Comparison of ENCODE assay signal across 10 mouse cellular contexts in the genomic region with DNA sequence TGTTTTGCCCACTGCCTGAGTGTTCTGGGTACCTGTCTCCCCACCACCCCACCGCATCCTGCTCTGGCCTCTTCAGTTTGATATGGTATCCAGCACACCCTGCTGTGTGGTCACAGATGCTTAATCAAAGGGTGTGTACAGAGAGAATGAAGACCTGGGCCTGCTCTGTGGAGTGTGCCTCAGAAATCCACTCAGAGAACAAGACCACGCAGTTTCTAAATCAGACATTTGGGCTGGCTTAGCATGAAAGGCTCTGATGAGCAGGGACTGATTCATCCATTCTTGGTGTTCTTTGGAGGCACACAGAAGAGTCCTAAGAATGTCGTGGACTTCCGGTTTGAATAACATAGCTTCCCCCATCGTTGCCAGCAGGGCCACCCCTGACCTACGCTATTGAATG.
DNase-seq lines count a peak whose midpoint lies in the region; ATAC-seq lines count a peak whose summit lies in the region.
"Had no signal": no experiment of that assay in that cellular context is flagged by ENCODE, and none has a peak within 500 bp of the region (broad histone marks: within the 10 kb centered on the region; RNA-seq: fewer than 3 reads in every experiment).

No protein-coding gene starts in this region.

- H3K4me2 ChIP-seq in heart, embryonic 15.5 days, result peak overlapping the region; percentile 43
- H3K4me2 ChIP-seq in heart, embryonic 16.5 days (ENCODE audit: low read depth, low read length), result peak overlapping the region; percentile 34
- H3K4me2 ChIP-seq in midbrain, embryonic 14.5 days (ENCODE audit: low read length), result no peak overlapping the region
- H3K4me2 ChIP-seq: limb, embryonic 13.5 days had no signal

- H3K9ac ChIP-seq in heart, embryonic 15.5 days, result no peak overlapping the region
- peak overlapping the region; percentile 7; the same call in 1 of the 2 replicates for H3K9ac ChIP-seq in heart, embryonic 16.5 days (ENCODE audit: low read length)
- no peak overlapping the region for H3K9ac ChIP-seq in midbrain, embryonic 14.5 days (replicated peaks; ENCODE audit: low read length)
- H3K9ac ChIP-seq: limb, embryonic 13.5 days had no signal

- H3K27me3 ChIP-seq in heart, embryonic 15.5 days, result no peaks in the 10 kb centered on the region
- H3K27me3 ChIP-seq in embryonic facial prominence, embryonic 10.5 days (replicated peaks; ENCODE audit: low read depth, poor library complexity, severe bottlenecking), result no peaks in the 10 kb centered on the region
- no peaks in the 10 kb centered on the region for H3K27me3 ChIP-seq in heart, embryonic 16.5 days (ENCODE audit: control insufficient read depth, insufficient read depth, low read length)
- no peaks in the 10 kb centered on the region for H3K27me3 ChIP-seq in midbrain, embryonic 14.5 days (ENCODE audit: control insufficient read depth, insufficient read depth, low read length)
- H3K27me3 ChIP-seq: limb, embryonic 13.5 days had no signal

- 42% methylated on average over 6 of the region's 6 CpGs for WGBS in heart, embryonic 15.5 days
- 64% methylated on average over 6 of the region's 6 CpGs for WGBS in embryonic facial prominence, embryonic 10.5 days
- WGBS in heart, embryonic 16.5 days, result 39% methylated on average over 6 of the region's 6 CpGs
- WGBS in midbrain, embryonic 14.5 days, result 43% methylated on average over 6 of the region's 6 CpGs

- ATAC-seq in heart, embryonic 15.5 days (replicated peaks; ENCODE audit: insufficient number of reproducible peaks, insufficient read depth, low FRiP score, low read depth), result no peak
- ATAC-seq in heart, embryonic 16.5 days (replicated peaks; ENCODE audit: extremely low read depth, insufficient read depth, low FRiP score), result no peak
- no peak for ATAC-seq in midbrain, embryonic 14.5 days (ENCODE audit: low FRiP score, low TSS enrichment)

- H3K4me1 ChIP-seq in heart, embryonic 15.5 days (replicated peaks), result peaks cover 17% of the 10 kb centered on the region
- peaks cover 22% of the 10 kb centered on the region for H3K4me1 ChIP-seq in embryonic facial prominence, embryonic 10.5 days
- peaks cover 13% of the 10 kb centered on the region for H3K4me1 ChIP-seq in heart, embryonic 16.5 days (ENCODE audit: control insufficient read depth, insufficient read depth, low read length)
- peaks cover 17% of the 10 kb centered on the region for H3K4me1 ChIP-seq in midbrain, embryonic 14.5 days (ENCODE audit: control insufficient read depth, insufficient read depth, low read length)

- H3K36me3 ChIP-seq in heart, embryonic 15.5 days, result no peaks in the 10 kb centered on the region
- no peaks in the 10 kb centered on the region for H3K36me3 ChIP-seq in embryonic facial prominence, embryonic 10.5 days (replicated peaks)
- no peaks in the 10 kb centered on the region for H3K36me3 ChIP-seq in heart, embryonic 16.5 days (ENCODE audit: control insufficient read depth, insufficient read depth)
- no peaks in the 10 kb centered on the region for H3K36me3 ChIP-seq in midbrain, embryonic 14.5 days (ENCODE audit: control insufficient read depth, insufficient read depth, low read length)
- H3K36me3 ChIP-seq: limb, embryonic 13.5 days had no signal

- H3K4me3 ChIP-seq in heart, embryonic 15.5 days, result no peak overlapping the region
- no peak overlapping the region for H3K4me3 ChIP-seq in embryonic facial prominence, embryonic 10.5 days
- no peak overlapping the region for H3K4me3 ChIP-seq in heart, embryonic 16.5 days (ENCODE audit: low read length)
- H3K4me3 ChIP-seq in midbrain, embryonic 14.5 days (replicated peaks; ENCODE audit: low read depth, low read length), result no peak overlapping the region
- H3K4me3 ChIP-seq: limb, embryonic 13.5 days had no signal

- no peaks in the 10 kb centered on the region for H3K9me3 ChIP-seq in heart, embryonic 15.5 days (replicated peaks)
- H3K9me3 ChIP-seq in embryonic facial prominence, embryonic 10.5 days, result no peaks in the 10 kb centered on the region
- no peaks in the 10 kb centered on the region for H3K9me3 ChIP-seq in heart, embryonic 16.5 days (replicated peaks; ENCODE audit: control insufficient read depth, low read length)
- no peaks in the 10 kb centered on the region for H3K9me3 ChIP-seq in midbrain, embryonic 14.5 days (ENCODE audit: control insufficient read depth, low read length)
- H3K9me3 ChIP-seq: limb, embryonic 13.5 days had no signal

- intact Hi-C loops in heart, postnatal 25 days (cut with DNase I), result loop anchor here (5.0 kb wide), 1 partner anchor 89 kb away; no protein-coding TSS in a partner anchor

- no peak for DNase-seq in heart, postnatal 25 days (ENCODE audit: low spot score)
- DNase-seq in embryonic facial prominence, embryonic 10.5 days (ENCODE audit: low spot score), result no peak
- DNase-seq in midbrain, embryonic 14.5 days, result no peak
- no peak for DNase-seq in c-Kit-positive CD71-positive TER-119-positive erythroid progenitor cells, embryonic 14.5 days (ENCODE audit: low spot score)
- DNase-seq in gastrocnemius, adult 18-20 months (ENCODE audit: low spot score), result no peak
- DNase-seq in urinary bladder, postnatal 10 days (ENCODE audit: low spot score), result no peak
- DNase-seq: lung, postnatal 10 days had no signal

- H3K27ac ChIP-seq in heart, embryonic 15.5 days, result peak overlapping the region; percentile 51
- H3K27ac ChIP-seq in embryonic facial prominence, embryonic 10.5 days (replicated peaks), result 0 out of 2 replicates have a peak overlapping the region, but pooled peaks have one; percentile 35
- 0 out of 2 replicates have a peak overlapping the region, but pooled peaks have one; percentile 1 for H3K27ac ChIP-seq in heart, embryonic 16.5 days (ENCODE audit: low read length)
- H3K27ac ChIP-seq in midbrain, embryonic 14.5 days (replicated peaks; ENCODE audit: low read depth, low read length), result peak overlapping the region; percentile 60; the same call in 1 of the 2 replicates
- H3K27ac ChIP-seq: limb, embryonic 13.5 days had no signal

Comparison
In these comparisons a context has a peak if more than half of its experiments do, and no peak if none do; other contexts are left out.
1. H3K27ac ChIP-seq: peak in every context shown above with its lines; median percentile 60 in midbrain, embryonic 14.5 days; 51 in heart, embryonic 15.5 days; 35 in embryonic facial prominence, embryonic 10.5 days; 1 in heart, embryonic 16.5 days.